Mouse (Mus musculus): Measurements from ENCODE around the gene Serpina16. TPM values are rescaled to one million over a fixed set of nuclear protein-coding genes. Genes with fewer than 3 reads are reported as not detected.
"Not testable (repeated sequence)": the region's sequence is repeated elsewhere in the genome, so short reads cannot be mapped to it uniquely, and the experiment has no call there.

Gene Serpina16
- not detected in 2 replicates for total RNA-seq (2017)

GRCm38 (mm10) chr12:103676039-103676438 is at the start of gene Serpina16:
TSS of gene Serpina16 (minus strand) at chr12:103676139.
- ATAC-seq (replicated peaks; ENCODE audit: low read depth, poor library complexity, severe bottlenecking) = no peak

- ATAC-seq (replicated peaks; ENCODE audit: low read depth, poor library complexity, severe bottlenecking) = no peak
These were observed 35.6 kb upstream of the Serpina16 start for GRCm38 (mm10) chr12:103711537-103711936.

- ATAC-seq (replicated peaks; ENCODE audit: low read depth, poor library complexity, severe bottlenecking) = no peak
These were observed 34.5 kb upstream of the Serpina16 start for GRCm38 (mm10) chr12:103710405-103710804.

- ATAC-seq (replicated peaks; ENCODE audit: low read depth, poor library complexity, severe bottlenecking) = no peak
These were observed 30.2 kb upstream of the Serpina16 start for GRCm38 (mm10) chr12:103706113-103706512.

GRCm38 (mm10) chr12:103705547-103705946 is 29.6 kb upstream of the Serpina16 start:
- ATAC-seq (replicated peaks; ENCODE audit: low read depth, poor library complexity, severe bottlenecking) = no peak

GRCm38 (mm10) chr12:103700144-103700750 is 24.3 kb upstream of the Serpina16 start:
- ATAC-seq (replicated peaks; ENCODE audit: low read depth, poor library complexity, severe bottlenecking) = no peak

GRCm38 (mm10) chr12:103695429-103695828 is 19.5 kb upstream of the Serpina16 start, which contains the start of gene Serpina1f:
TSS of gene Serpina1f (minus strand) at chr12:103695529.
- no peak for ATAC-seq (replicated peaks; ENCODE audit: low read depth, poor library complexity, severe bottlenecking)

- no peak for ATAC-seq (replicated peaks; ENCODE audit: low read depth, poor library complexity, severe bottlenecking)
These were observed 12.4 kb upstream of the Serpina16 start for GRCm38 (mm10) chr12:103688221-103688814.

GRCm38 (mm10) chr12:103687021-103687420 is 11.1 kb upstream of the Serpina16 start:
- no peak for ATAC-seq (replicated peaks; ENCODE audit: low read depth, poor library complexity, severe bottlenecking)

- ATAC-seq (replicated peaks; ENCODE audit: low read depth, poor library complexity, severe bottlenecking) = no peak
These were observed 10.1 kb upstream of the Serpina16 start for GRCm38 (mm10) chr12:103686050-103686449.

- ATAC-seq (replicated peaks; ENCODE audit: low read depth, poor library complexity, severe bottlenecking) = no peak
These were observed 9.4 kb upstream of the Serpina16 start for GRCm38 (mm10) chr12:103685386-103685785.

GRCm38 (mm10) chr12:103683775-103684174 is 7.8 kb upstream of the Serpina16 start:
- no peak for ATAC-seq (replicated peaks; ENCODE audit: low read depth, poor library complexity, severe bottlenecking)

GRCm38 (mm10) chr12:103681739-103682138 is 5.8 kb upstream of the Serpina16 start:
- no peak for ATAC-seq (replicated peaks; ENCODE audit: low read depth, poor library complexity, severe bottlenecking)

- no peak for ATAC-seq (replicated peaks; ENCODE audit: low read depth, poor library complexity, severe bottlenecking)
These were observed 5.2 kb upstream of the Serpina16 start for GRCm38 (mm10) chr12:103681169-103681568.

GRCm38 (mm10) chr12:103679853-103680252 is 3.9 kb upstream of the Serpina16 start:
- not testable (repeated sequence) for ATAC-seq (replicated peaks; ENCODE audit: low read depth, poor library complexity, severe bottlenecking)

GRCm38 (mm10) chr12:103673179-103673578 is 2.8 kb downstream of the Serpina16 start:
- ATAC-seq (replicated peaks; ENCODE audit: low read depth, poor library complexity, severe bottlenecking) = no peak

- no peak for ATAC-seq (replicated peaks; ENCODE audit: low read depth, poor library complexity, severe bottlenecking)
These were observed 4.5 kb downstream of the Serpina16 start for GRCm38 (mm10) chr12:103671483-103671882.

- ATAC-seq (replicated peaks; ENCODE audit: low read depth, poor library complexity, severe bottlenecking) = no peak
These were observed 5.0 kb downstream of the Serpina16 start for GRCm38 (mm10) chr12:103670964-103671363.

GRCm38 (mm10) chr12:103670344-103670743 is 5.6 kb downstream of the Serpina16 start:
- no peak for ATAC-seq (replicated peaks; ENCODE audit: low read depth, poor library complexity, severe bottlenecking)

- no peak for ATAC-seq (replicated peaks; ENCODE audit: low read depth, poor library complexity, severe bottlenecking)
These were observed 10.7 kb downstream of the Serpina16 start for GRCm38 (mm10) chr12:103665286-103665685.

- not testable (repeated sequence) for ATAC-seq (replicated peaks; ENCODE audit: low read depth, poor library complexity, severe bottlenecking)
These were observed 13.9 kb downstream of the Serpina16 start for GRCm38 (mm10) chr12:103662053-103662452.

- ATAC-seq (replicated peaks; ENCODE audit: low read depth, poor library complexity, severe bottlenecking) = no peak
These were observed 15.9 kb downstream of the Serpina16 start for GRCm38 (mm10) chr12:103660076-103660475.

Data from common myeloid progenitor, adult 5-6 weeks (primary cell).